Mouse (Mus musculus): ENCODE data around the gene Ankrd22. TPM values are rescaled to one million over a fixed set of nuclear protein-coding genes. Genes with fewer than 3 reads are reported as not detected.

The Ankrd22 gene
- polyA plus RNA-seq, 1 experiment from 2014 or later, result 11.2 TPM

- 27% methylated on average over 10 of the region's 10 CpGs for WGBS
- Histone ChIP-seq H3K36me3 (ENCODE audit: control insufficient read depth, insufficient read depth, low read length) (no peaks in the 10 kb centered on the region), H3K9me3 (replicated peaks; ENCODE audit: control insufficient read depth, low read length) (no peaks in the 10 kb centered on the region), H3K9ac (ENCODE audit: low read length) (peak overlapping the region; percentile 87), H3K4me1 (ENCODE audit: control insufficient read depth, insufficient read depth, low read length) (no peaks in the 10 kb centered on the region), H3K27me3 (ENCODE audit: control insufficient read depth, insufficient read depth, low read length) (no peaks in the 10 kb centered on the region), H3K4me3 (replicated peaks; ENCODE audit: low read length) (peak overlapping the region; percentile 82), H3K27ac (ENCODE audit: low read length) (no peak overlapping the region), H3K4me2 (ENCODE audit: low read depth, low read length) (peak overlapping the region; percentile 94)
- ATAC-seq (ENCODE audit: insufficient read depth, low FRiP score), result 0 out of 2 replicates have a peak, but pooled peaks have one; percentile 3
Observed at GRCm38 (mm10) chr19:34191645-34192007, 25.8 kb upstream of the Ankrd22 start.

GRCm38 (mm10) chr19:34186845-34187244 lies 21.0 kb upstream of the Ankrd22 start:
- Histone ChIP-seq H3K36me3 (ENCODE audit: control insufficient read depth, insufficient read depth, low read length) (no peaks in the 10 kb centered on the region), H3K9ac (ENCODE audit: low read length) (no peak overlapping the region), H3K27ac (ENCODE audit: low read length) (no peak overlapping the region), H3K9me3 (replicated peaks; ENCODE audit: control insufficient read depth, low read length) (no peaks in the 10 kb centered on the region), H3K4me1 (ENCODE audit: control insufficient read depth, insufficient read depth, low read length) (no peaks in the 10 kb centered on the region), H3K27me3 (ENCODE audit: control insufficient read depth, insufficient read depth, low read length) (no peaks in the 10 kb centered on the region), H3K4me2 (ENCODE audit: low read depth, low read length) (no peak overlapping the region), H3K4me3 (replicated peaks; ENCODE audit: low read length) (no peak overlapping the region)
- WGBS, result 86% methylated on average over 4 of the region's 4 CpGs
- no peak for ATAC-seq (ENCODE audit: insufficient read depth, low FRiP score)

GRCm38 (mm10) chr19:34182490-34182889 lies 16.6 kb upstream of the Ankrd22 start:
- H3K27ac ChIP-seq (ENCODE audit: low read length), result no peak overlapping the region
- H3K36me3 ChIP-seq (ENCODE audit: control insufficient read depth, insufficient read depth, low read length), result no peaks in the 10 kb centered on the region
- no peaks in the 10 kb centered on the region for H3K27me3 ChIP-seq (ENCODE audit: control insufficient read depth, insufficient read depth, low read length)
- no peak overlapping the region for H3K9ac ChIP-seq (ENCODE audit: low read length)
- no peaks in the 10 kb centered on the region for H3K9me3 ChIP-seq (replicated peaks; ENCODE audit: control insufficient read depth, low read length)
- H3K4me2 ChIP-seq (ENCODE audit: low read depth, low read length), result no peak overlapping the region
- 76% methylated on average over 5 of the region's 5 CpGs for WGBS
- H3K4me3 ChIP-seq (replicated peaks; ENCODE audit: low read length), result no peak overlapping the region
- no peak for ATAC-seq (ENCODE audit: insufficient read depth, low FRiP score)
- no peaks in the 10 kb centered on the region for H3K4me1 ChIP-seq (ENCODE audit: control insufficient read depth, insufficient read depth, low read length)

- Histone ChIP-seq H3K27ac (ENCODE audit: low read length) (no peak overlapping the region), H3K9ac (ENCODE audit: low read length) (no peak overlapping the region), H3K27me3 (ENCODE audit: control insufficient read depth, insufficient read depth, low read length) (no peaks in the 10 kb centered on the region), H3K4me1 (ENCODE audit: control insufficient read depth, insufficient read depth, low read length) (no peaks in the 10 kb centered on the region), H3K4me3 (replicated peaks; ENCODE audit: low read length) (no peak overlapping the region), H3K4me2 (ENCODE audit: low read depth, low read length) (no peak overlapping the region), H3K36me3 (ENCODE audit: control insufficient read depth, insufficient read depth, low read length) (no peaks in the 10 kb centered on the region), H3K9me3 (replicated peaks; ENCODE audit: control insufficient read depth, low read length) (no peaks in the 10 kb centered on the region)
- ATAC-seq (ENCODE audit: insufficient read depth, low FRiP score), result no peak
- WGBS, result 78% methylated on average over 3 of the region's 3 CpGs
Observed at GRCm38 (mm10) chr19:34181234-34181633, 15.4 kb upstream of the Ankrd22 start.

- Histone ChIP-seq H3K4me1 (ENCODE audit: control insufficient read depth, insufficient read depth, low read length) (no peaks in the 10 kb centered on the region), H3K36me3 (ENCODE audit: control insufficient read depth, insufficient read depth, low read length) (no peaks in the 10 kb centered on the region), H3K4me3 (replicated peaks; ENCODE audit: low read length) (no peak overlapping the region), H3K9me3 (replicated peaks; ENCODE audit: control insufficient read depth, low read length) (no peaks in the 10 kb centered on the region), H3K4me2 (ENCODE audit: low read depth, low read length) (no peak overlapping the region), H3K27ac (ENCODE audit: low read length) (no peak overlapping the region), H3K27me3 (ENCODE audit: control insufficient read depth, insufficient read depth, low read length) (no peaks in the 10 kb centered on the region), H3K9ac (ENCODE audit: low read length) (no peak overlapping the region)
- WGBS, result 48% methylated on average over 2 of the region's 2 CpGs
- no peak for ATAC-seq (ENCODE audit: insufficient read depth, low FRiP score)
Observed at GRCm38 (mm10) chr19:34180316-34180715, 14.5 kb upstream of the Ankrd22 start.

GRCm38 (mm10) chr19:34179136-34179535 lies 13.3 kb upstream of the Ankrd22 start:
- no peak overlapping the region for H3K27ac ChIP-seq (ENCODE audit: low read length)
- H3K36me3 ChIP-seq (ENCODE audit: control insufficient read depth, insufficient read depth, low read length), result no peaks in the 10 kb centered on the region
- no peak for ATAC-seq (ENCODE audit: insufficient read depth, low FRiP score)
- no peaks in the 10 kb centered on the region for H3K9me3 ChIP-seq (replicated peaks; ENCODE audit: control insufficient read depth, low read length)
- WGBS, result 85% methylated on average over 4 of the region's 4 CpGs
- no peak overlapping the region for H3K9ac ChIP-seq (ENCODE audit: low read length)
- H3K4me1 ChIP-seq (ENCODE audit: control insufficient read depth, insufficient read depth, low read length), result no peaks in the 10 kb centered on the region
- no peak overlapping the region for H3K4me2 ChIP-seq (ENCODE audit: low read depth, low read length)
- no peak overlapping the region for H3K4me3 ChIP-seq (replicated peaks; ENCODE audit: low read length)
- no peaks in the 10 kb centered on the region for H3K27me3 ChIP-seq (ENCODE audit: control insufficient read depth, insufficient read depth, low read length)

- Histone ChIP-seq H3K36me3 (ENCODE audit: control insufficient read depth, insufficient read depth, low read length) (no peaks in the 10 kb centered on the region), H3K9ac (ENCODE audit: low read length) (no peak overlapping the region), H3K27ac (ENCODE audit: low read length) (no peak overlapping the region), H3K9me3 (replicated peaks; ENCODE audit: control insufficient read depth, low read length) (no peaks in the 10 kb centered on the region), H3K27me3 (ENCODE audit: control insufficient read depth, insufficient read depth, low read length) (no peaks in the 10 kb centered on the region), H3K4me3 (replicated peaks; ENCODE audit: low read length) (no peak overlapping the region), H3K4me2 (ENCODE audit: low read depth, low read length) (no peak overlapping the region), H3K4me1 (ENCODE audit: control insufficient read depth, insufficient read depth, low read length) (no peaks in the 10 kb centered on the region)
- no peak for ATAC-seq (ENCODE audit: insufficient read depth, low FRiP score)
- WGBS, result 68% methylated on average over 3 of the region's 3 CpGs
Observed at GRCm38 (mm10) chr19:34174004-34174403, 8.2 kb upstream of the Ankrd22 start.

- no peak overlapping the region for H3K9ac ChIP-seq (ENCODE audit: low read length)
- H3K9me3 ChIP-seq (replicated peaks; ENCODE audit: control insufficient read depth, low read length), result no peaks in the 10 kb centered on the region
- H3K27me3 ChIP-seq (ENCODE audit: control insufficient read depth, insufficient read depth, low read length), result no peaks in the 10 kb centered on the region
- WGBS, result 63% methylated on average over 3 of the region's 3 CpGs
- no peak for ATAC-seq (ENCODE audit: insufficient read depth, low FRiP score)
- no peaks in the 10 kb centered on the region for H3K4me1 ChIP-seq (ENCODE audit: control insufficient read depth, insufficient read depth, low read length)
- no peak overlapping the region for H3K4me2 ChIP-seq (ENCODE audit: low read depth, low read length)
- no peak overlapping the region for H3K27ac ChIP-seq (ENCODE audit: low read length)
- no peaks in the 10 kb centered on the region for H3K36me3 ChIP-seq (ENCODE audit: control insufficient read depth, insufficient read depth, low read length)
- H3K4me3 ChIP-seq (replicated peaks; ENCODE audit: low read length), result no peak overlapping the region
Observed at GRCm38 (mm10) chr19:34171167-34171566, 5.3 kb upstream of the Ankrd22 start.

- H3K9me3 ChIP-seq (replicated peaks; ENCODE audit: control insufficient read depth, low read length), result no peaks in the 10 kb centered on the region
- no peak overlapping the region for H3K27ac ChIP-seq (ENCODE audit: low read length)
- H3K36me3 ChIP-seq (ENCODE audit: control insufficient read depth, insufficient read depth, low read length), result no peaks in the 10 kb centered on the region
- H3K27me3 ChIP-seq (ENCODE audit: control insufficient read depth, insufficient read depth, low read length), result no peaks in the 10 kb centered on the region
- H3K9ac ChIP-seq (ENCODE audit: low read length), result no peak overlapping the region
- no peak overlapping the region for H3K4me2 ChIP-seq (ENCODE audit: low read depth, low read length)
- no peak for ATAC-seq (ENCODE audit: insufficient read depth, low FRiP score)
- H3K4me1 ChIP-seq (ENCODE audit: control insufficient read depth, insufficient read depth, low read length), result no peaks in the 10 kb centered on the region
- no peak overlapping the region for H3K4me3 ChIP-seq (replicated peaks; ENCODE audit: low read length)
Observed at GRCm38 (mm10) chr19:34169121-34169520, 3.3 kb upstream of the Ankrd22 start.
